Mouse (Mus musculus): ENCODE results near the gene Esp34. TPM values are rescaled to one million over a fixed set of nuclear protein-coding genes. Genes with fewer than 3 reads are reported as not detected.

The Esp34 gene
- not detected in 2 replicates for polyA plus RNA-seq (2015; fragmentation: Nextera tagmentation; extraction: Ambion mirVana)

DNA sequence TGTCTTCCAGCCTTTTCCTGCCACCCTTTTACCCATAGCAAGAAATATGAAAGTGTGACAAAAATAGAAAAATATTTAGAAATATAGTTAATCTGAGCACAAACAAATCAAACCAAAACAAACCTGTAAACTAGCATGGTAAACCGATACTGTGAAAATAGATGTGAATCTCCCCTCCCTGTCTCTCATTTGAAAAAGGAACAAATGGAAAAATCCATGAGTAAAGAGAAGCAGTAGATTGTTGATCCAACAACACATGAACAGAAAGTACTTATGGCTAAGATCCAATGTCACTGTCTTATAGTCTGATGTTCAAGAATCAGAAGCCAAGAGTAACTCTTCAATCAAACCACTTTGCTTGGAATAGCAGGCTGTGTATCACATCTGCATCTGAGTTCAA is at the start of gene Esp34:
Gene Esp34 (plus strand): TSS at position 301 of the 400 bp plus-strand sequence.
- no peaks in the 10 kb centered on the region for H3K4me1 ChIP-seq (ENCODE audit: insufficient read depth, low read length)
- H3K9me3 ChIP-seq (ENCODE audit: low read length) = no peaks in the 10 kb centered on the region; the same call in 1 of the 2 replicates
- H3K27me3 ChIP-seq (ENCODE audit: insufficient read depth, low read length) = no peaks in the 10 kb centered on the region
- ATAC-seq (ENCODE audit: low FRiP score, low TSS enrichment) = no peak
- no peaks in the 10 kb centered on the region for H3K36me3 ChIP-seq (ENCODE audit: insufficient read depth, low read length)
- H3K4me2 ChIP-seq (replicated peaks; ENCODE audit: low read depth, low read length) = no peak within 1 kb of the TSS
- WGBS = 92% methylated on average over 1 of the region's 1 CpGs
- H3K9ac ChIP-seq (replicated peaks; ENCODE audit: low read length) = no peak within 1 kb of the TSS
- no peak within 1 kb of the TSS for H3K4me3 ChIP-seq (ENCODE audit: low read length)
- H3K27ac ChIP-seq (ENCODE audit: low read length) = no peak within 1 kb of the TSS

DNA sequence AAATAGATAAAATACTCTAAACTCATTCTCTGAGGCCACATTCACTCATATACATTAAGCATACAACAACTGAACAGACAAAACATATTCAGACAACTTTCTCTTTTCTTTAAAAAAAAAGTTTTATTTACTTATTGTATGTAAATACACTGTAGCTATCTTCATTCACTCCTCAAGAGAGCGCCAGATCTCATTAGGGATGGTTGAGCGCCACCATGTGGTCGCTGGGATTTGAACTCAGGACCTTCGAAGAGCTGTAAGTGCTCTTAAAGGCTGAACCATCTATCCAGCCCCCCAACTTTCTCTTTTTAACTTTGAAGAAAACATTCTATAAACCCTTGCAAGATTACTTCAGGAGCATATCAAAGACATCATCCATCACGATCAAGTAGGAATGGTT is 8.5 kb downstream of the Esp34 start:
- no peak overlapping the region for H3K4me2 ChIP-seq (replicated peaks; ENCODE audit: low read depth, low read length)
- no peaks in the 10 kb centered on the region for H3K36me3 ChIP-seq (ENCODE audit: insufficient read depth, low read length)
- H3K27me3 ChIP-seq (ENCODE audit: insufficient read depth, low read length) = no peaks in the 10 kb centered on the region
- H3K9ac ChIP-seq (replicated peaks; ENCODE audit: low read length) = no peak overlapping the region
- peaks cover 8% of the 10 kb centered on the region for H3K9me3 ChIP-seq (ENCODE audit: low read length)
- no peak overlapping the region for H3K27ac ChIP-seq (ENCODE audit: low read length)
- H3K4me1 ChIP-seq (ENCODE audit: insufficient read depth, low read length) = no peaks in the 10 kb centered on the region
- ATAC-seq (ENCODE audit: low FRiP score, low TSS enrichment) = no peak
- no peak overlapping the region for H3K4me3 ChIP-seq (ENCODE audit: low read length)
- 77% methylated on average over 5 of the region's 5 CpGs for WGBS

Other genes starting within 250 kb of the Esp34 start
- not detected in 2 replicates for gene Olfr137, start 246.6 kb upstream of the Esp34 start, polyA plus RNA-seq (2015; fragmentation: Nextera tagmentation; extraction: Ambion mirVana)
- not detected in 2 replicates for gene Olfr136, start 224.4 kb upstream of the Esp34 start, polyA plus RNA-seq (2015; fragmentation: Nextera tagmentation; extraction: Ambion mirVana)
- gene Esp36, start 134.0 kb upstream of the Esp34 start, polyA plus RNA-seq (2015; fragmentation: Nextera tagmentation; extraction: Ambion mirVana) = not detected in 2 replicates
- not detected in 2 replicates for gene Esp31, start 85.3 kb downstream of the Esp34 start, polyA plus RNA-seq (2015; fragmentation: Nextera tagmentation; extraction: Ambion mirVana)

All from kidney, embryonic 16.5 days (tissue).